Mouse (Mus musculus): ENCODE data around the gene Bdh1.

Gene Bdh1

GRCm38 (mm10) chr16:31500969-31501750 lies 79.1 kb downstream of the Bdh1 start:
- DNase-seq (ENCODE audit: low read depth, low spot score): no peak

GRCm38 (mm10) chr16:31501751-31502365 lies 79.8 kb downstream of the Bdh1 start:
- no peak for DNase-seq (ENCODE audit: low read depth, low spot score)

GRCm38 (mm10) chr16:31506665-31507456 lies 84.8 kb downstream of the Bdh1 start:
- DNase-seq (ENCODE audit: low read depth, low spot score): no peak

- no peak for DNase-seq (ENCODE audit: low read depth, low spot score)
Measured at GRCm38 (mm10) chr16:31507457-31507755, 85.3 kb downstream of the Bdh1 start.

- no peak for DNase-seq (ENCODE audit: low read depth, low spot score)
Measured at GRCm38 (mm10) chr16:31507794-31508526, 85.9 kb downstream of the Bdh1 start.
